Mouse (Mus musculus): ENCODE measurements around the gene Btbd16.

- TF ChIP-seq TAL1 (IDR thresholded peaks at IDR 0.05; ENCODE audit: low read length) (no peak), GATA1 (IDR thresholded peaks at IDR 0.05; ENCODE audit: low read length) (no peak)
These were observed 88.6 kb downstream of the Btbd16 start for GRCm38 (mm10) chr7:130862501-130862900.
